Mouse (Mus musculus) adrenal gland, adult (tissue): ENCODE data around the gene Akna.

ENCODE experiments used
- DNase-seq, 2 experiments: peaks; one replicate each; pipeline ENCODE4 v3.0.0; 2022 to 2023; ENCODE audit warnings: low spot score in 1 of 2; ENCODE audit not compliant: inconsistent age in 2 of 2

Akna gene

DNA sequence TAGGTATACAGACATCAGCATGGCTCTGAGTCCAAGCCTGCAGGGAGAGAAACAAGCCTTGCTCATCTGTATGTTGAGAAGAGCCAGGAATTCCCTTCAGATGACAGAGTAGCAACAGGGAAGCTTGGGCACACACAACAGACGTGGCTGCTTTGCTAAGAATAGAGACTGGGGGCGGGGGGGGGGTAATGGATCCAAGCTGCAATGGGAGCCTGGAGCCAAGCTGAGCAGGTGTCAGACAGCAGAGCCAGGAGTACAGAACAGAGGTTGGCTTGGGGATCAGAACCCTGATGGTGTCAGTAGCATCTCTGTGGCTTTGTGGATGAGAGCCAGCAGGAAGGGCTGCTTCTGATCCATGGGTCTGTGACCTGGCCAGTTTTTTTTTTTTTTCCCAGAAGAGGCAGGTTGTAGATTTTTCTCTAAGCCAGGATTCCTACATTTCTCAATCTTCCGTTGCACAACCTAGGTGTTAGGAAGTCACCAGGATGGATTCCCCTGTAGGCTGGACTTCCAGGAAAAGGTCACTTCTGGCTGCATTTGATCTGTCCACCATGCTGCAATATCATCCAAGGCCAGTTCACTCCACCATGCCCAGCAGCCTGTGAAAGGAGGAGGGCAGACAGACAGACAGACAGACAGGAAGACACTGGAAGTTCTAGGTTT is 64.6 kb downstream of the Akna start:
- no peak for DNase-seq

DNA sequence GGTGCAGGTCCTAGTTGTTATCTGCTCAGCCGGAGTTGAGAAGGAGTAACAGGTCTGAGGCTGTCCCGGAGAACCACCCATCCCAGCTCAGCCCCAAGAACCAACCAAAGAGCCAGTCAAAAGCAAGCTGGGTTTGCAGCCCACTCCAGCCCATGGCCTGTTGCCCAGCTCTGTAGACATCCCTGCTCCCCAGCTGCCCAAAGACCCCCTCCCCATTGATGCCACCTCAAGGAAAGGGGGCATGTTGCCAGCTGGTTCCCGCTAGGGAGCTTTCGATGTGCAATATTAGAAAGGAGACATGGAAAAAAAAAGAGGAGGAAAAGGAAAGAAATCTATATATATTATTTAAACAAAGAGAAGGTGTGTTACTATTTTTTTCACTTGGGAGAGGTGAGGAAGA is 69.8 kb downstream of the Akna start:
- DNase-seq = no peak

DNA sequence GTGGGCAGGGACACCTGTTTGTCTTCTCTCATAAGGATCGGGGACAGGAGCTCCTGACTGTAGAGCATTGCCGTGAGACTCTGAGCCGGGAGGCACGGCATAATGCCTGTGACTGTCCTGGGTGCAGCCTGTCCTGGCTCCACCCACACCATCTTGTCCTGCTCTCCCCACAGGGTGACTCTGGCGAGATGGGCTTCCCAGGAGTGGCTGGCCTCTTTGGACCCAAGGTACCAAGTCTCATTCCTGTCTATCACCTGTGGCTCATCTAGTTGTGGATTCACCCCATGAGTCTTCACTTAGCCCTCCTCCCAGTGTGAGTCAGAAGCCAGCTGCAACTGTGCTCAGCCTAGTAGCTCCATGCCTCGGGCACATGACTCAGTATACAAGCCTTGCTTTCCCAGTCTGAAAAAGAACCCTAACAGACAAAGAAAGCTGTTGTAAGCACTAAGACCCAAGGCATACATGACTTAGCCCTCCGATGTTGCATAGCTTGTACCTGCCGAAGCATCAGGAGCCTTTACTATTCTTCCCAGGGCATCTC is 79.8 kb downstream of the Akna start:
- DNase-seq = peak; percentile 51 to 70

DNA sequence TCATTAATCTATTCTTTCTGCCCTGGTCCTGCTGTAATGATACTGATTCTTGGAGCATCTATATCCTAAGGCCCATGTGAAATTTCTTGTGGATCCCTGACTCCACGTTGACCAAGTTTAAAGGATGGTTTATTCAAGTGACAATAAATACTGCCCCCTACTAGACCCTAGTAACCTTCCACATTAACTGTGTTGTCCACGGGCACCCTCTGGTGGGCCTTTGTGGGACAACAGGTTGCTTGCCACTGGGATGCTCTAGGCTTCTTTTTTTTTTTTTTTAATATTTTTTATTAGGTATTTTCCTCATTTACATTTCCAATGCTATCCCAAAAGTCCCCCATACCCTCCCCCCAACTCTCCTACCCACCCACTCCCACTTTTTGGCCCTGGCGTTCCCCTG is 83.6 kb downstream of the Akna start:
- DNase-seq = peak; percentile 54 to 84
